Mouse (Mus musculus) 3134 (cell line): ENCODE results near the gene Bnip2.
A peak's percentile ranks its signal among the peaks of the same experiment; 100 is the strongest.

Source experiments
- DNase-seq: peaks from one replicate; pipeline ENCODE4 v3.0.0-alpha.2; 2011; ENCODE audit warnings: low spot score; ENCODE audit not compliant: insufficient read length; ENCODE audit errors: extremely low read depth

Gene Bnip2

DNA sequence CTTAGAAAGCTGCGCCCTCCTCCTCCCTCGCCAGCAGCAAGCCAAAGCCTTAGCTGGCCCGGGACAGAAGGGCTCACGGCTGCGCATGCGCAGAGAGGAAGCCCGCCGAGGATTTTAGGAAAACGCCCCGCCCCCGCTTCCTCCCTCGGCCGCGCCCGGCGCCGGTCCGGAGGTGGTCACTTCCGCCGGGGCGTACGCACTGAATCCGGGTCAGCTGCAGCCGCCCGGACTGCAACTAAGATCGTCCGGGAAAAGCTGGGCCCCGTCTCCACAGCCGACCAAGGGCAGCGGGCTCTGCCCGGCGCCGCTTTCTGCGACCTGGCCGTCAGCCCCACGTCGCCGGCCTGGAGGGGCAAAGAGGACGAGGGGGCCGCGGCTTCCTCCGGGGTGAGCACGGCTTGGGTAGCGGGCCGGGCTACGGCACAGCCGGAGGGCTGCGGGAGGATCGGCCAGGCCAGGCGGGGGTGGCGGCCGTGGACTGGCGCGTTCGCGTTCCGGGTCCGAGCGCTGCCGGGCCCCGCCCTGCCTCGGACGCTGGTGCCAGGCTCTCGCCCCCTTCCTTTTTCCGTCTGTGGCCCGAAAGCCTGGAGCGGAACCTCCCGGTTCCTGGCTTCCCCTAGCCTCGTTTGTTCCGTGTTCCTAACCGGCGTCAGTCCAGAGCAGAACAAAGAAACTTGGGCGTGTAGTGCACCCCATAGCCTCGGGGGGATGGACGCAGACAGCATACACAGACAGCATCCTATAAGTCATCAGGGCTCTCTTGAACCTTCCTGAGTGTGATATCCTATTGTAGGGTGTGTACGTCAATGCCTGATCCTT lies at the start of gene Bnip2:
TSS of gene Bnip2 (plus strand) at position 164 of the 819 bp plus-strand sequence.
- peak; percentile 95 for DNase-seq

DNA sequence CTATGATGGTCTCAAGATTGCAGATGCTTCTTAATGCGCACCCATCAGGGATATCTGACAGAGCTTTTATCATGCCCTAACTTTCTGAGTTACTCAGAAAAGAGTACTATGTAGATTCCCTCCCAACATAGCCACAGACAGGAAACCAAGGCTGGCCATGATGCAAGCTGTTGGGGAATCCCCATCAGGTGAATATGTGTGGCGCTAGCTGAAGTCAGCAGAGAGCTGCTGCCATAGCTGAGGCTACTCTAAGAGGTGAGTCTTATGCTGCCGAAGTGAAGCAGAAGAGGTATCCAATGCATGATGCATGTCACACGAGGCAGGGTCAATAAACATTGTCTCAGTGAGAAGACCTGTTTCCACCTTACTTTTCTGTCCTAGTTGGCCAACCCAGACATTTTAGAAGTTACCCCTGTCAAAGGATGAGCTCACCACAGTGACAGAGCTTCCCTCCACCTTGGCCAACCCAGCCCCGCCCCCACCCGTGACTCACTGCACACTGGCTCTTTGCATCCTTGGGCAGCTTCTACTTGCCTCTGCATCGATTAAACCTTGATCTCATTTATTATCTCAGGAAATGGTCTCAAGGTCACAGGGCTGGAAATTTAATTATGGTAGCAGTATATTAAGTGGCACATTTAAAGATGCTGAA lies 48.3 kb upstream of the Bnip2 start:
- no peak for DNase-seq

DNA sequence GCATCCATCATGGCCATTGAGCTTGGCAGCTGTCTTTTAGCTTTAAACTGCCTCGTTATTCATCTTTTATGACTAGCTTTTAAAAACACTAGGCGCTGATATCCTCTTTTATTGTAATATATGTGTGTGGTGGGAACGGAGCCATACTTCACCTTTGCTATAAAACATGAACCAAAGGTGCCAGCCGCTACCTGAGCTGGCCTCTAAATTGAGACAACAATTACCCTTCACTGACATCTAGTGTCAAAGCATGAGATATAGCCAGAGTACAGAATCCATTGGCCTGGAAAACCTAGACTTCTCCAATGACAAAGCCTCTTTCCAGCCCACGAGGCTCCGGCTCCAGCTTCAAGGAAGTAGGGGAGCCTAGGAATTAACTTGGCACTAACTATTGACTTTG lies 47.7 kb upstream of the Bnip2 start:
- DNase-seq, result no peak

DNA sequence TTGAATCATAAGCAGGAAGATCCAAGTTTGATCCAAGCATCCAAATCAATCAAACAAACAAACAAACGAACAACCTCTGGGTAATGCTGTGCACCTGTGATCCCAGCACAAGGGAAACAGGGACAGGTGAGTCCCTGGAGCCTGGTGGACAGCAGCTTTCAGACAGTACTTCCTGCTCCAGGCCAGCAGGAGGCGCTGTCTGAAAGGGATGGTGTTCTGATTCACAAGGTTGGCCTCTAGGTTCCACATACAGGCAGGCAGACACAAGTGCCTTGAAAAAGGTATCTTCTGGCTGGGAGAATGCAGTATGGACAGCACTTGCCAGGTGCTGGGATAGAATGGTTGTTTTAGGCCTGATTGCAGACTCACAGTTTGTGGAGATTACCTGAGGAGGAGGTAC lies 40.3 kb upstream of the Bnip2 start:
- DNase-seq, result peak; percentile 15

DNA sequence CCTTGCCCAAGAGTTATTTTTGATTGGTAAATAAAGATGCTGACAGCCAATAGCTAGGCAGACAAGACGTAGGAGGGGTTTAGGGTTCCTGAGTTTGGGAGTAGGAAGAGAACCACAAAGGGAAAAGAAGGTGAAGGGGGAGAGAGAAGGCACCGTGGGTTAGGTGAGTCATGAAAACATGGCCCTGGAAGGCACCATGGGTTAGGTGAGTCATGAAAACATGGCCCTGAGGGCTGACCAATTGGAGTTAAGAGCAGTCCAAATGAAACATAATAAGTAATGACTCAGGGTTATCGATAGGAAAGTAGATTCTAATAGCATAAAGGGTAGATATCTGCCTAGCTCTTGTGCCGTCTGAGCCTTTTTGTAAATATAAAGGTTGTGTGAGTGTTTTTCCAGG lies 39.6 kb upstream of the Bnip2 start:
- DNase-seq, result peak; percentile 31

DNA sequence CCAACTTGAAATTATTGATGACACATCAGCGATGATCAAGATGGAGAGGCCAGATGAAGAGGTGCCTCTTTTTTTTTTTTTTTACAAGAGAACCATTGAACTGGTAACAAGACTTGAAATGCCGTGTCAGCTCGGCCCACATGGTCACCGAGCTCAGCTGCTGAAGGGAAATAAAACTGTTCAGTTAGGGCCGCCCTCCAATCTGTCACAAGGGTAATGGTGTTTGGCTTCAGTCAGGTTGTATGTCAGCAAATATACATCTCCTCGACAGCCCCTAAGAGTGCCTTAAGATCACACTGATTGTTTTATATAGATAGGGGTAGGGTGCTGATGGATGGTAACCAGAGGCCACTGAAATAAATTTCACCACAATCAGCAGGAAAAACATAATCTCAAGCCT lies 28.3 kb upstream of the Bnip2 start:
- DNase-seq, result no peak

DNA sequence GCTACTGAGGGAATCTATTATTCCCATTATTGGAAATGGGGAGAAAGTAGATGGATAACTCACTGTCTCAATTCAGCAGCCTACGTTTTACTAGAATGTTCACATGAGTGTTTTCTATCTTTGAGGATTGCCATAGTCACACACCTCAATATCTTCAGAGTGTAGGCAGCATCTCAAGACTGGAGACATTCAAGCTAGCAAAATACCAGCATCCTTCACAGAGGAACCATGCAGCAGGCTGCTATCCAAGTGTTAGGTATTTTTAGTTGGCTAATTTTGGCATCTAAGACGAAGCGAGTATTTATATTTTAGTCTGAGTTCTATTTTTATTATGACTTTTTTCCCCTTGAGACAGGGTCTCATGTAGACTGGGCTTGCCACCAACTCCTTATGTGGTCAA lies 24.9 kb upstream of the Bnip2 start:
- no peak for DNase-seq

DNA sequence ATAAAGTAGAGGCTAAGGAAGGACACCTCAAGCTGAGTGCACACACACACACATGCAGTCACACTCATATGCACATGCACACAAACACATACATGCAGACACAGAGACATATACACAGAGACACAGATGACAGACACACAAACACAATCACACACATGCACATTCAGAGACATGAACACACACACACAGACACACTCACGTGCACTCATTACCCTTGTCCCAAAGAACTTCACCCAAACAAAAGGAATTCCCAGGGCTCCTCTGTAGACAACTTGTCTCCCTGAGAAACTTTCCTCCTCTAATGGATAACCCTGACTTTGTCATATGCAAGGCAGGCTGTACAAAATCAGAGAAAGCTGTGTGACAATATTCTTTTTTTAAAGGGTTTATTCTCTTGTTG lies 3.7 kb upstream of the Bnip2 start:
- no peak for DNase-seq

DNA sequence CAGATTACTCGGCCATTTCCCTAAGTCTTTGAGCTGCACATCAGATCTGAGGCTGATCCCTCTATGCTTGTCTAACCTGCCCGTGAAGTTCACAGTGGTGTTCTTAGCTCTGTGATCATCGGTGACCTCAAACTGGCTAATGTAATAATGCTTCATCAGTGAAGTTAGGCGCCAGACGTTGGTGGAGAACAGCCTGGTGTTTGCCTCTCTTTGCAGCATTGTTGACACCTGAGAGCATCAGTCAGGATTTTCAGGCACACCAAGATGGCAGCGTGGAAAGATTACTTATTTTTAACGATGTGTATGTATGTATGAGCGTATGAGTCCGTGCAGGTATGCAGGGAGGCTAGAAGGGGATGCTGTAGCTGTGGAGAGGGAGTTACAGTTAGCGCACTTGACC lies 3.2 kb upstream of the Bnip2 start:
- DNase-seq, result no peak

DNA sequence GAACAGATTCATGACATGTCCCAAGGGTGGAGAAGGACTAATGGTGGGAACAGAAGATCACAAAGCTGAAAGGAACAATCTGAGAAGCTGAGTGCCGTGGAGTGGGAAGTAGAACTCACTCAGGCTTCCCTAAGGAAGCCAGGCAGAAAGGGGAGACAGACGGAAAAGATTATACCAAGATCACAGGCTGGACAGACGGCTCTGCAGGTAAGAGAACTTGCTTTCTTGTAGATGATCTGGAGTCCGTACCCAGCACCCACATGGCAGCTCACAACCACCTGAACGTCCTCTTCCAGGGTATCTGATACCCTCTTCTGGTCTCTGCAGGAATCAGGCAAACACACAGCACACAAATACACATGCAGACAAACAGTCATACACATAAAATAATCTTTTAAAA lies 2.7 kb upstream of the Bnip2 start:
- no peak for DNase-seq

DNA sequence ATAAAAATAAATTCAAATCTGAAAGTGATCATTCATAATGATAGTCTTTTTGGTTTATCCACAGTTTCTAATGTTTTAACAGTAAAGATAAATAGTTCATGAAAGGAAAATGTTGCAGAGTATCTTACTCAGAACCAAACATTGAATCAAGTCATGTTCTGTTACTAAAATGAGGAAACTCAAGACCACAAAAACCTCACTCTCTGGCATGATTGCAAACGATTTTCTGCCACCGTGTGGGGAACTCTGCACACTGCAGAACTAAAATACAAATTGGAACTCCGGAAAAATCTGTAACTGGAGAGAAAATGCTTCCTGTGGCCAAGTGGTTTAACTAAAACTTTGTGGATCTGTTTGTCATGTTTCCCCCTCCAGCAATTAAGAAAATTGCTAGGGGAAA lies 1.7 kb upstream of the Bnip2 start:
- peak; percentile 45 for DNase-seq

DNA sequence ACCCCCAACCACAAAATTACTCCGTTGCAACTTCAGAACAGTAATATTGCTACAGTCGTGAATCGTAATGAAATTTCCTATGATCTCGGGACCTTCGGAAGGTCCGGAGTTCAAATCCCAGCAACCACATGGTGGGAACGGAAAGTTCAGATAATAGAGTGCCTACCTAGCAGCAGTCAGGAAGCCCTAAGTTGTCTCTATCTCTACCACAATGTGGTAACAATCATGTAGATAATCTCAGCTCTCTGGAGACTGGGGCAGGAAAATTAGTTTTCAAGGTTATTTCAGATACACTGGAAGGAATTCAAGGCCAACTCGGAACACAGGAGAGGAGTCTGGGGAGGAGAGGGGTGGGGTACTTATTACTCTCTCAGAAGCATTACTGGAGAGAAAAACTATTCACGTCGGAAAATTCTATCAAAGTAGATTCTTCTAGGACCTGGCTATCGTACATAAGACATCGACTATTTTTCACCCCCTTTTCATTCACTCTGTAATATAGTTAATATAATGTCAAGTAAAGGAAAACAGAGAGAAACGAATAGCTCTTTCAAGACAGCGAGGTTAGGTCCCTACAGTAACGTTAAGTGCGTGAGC lies 462 bp upstream of the Bnip2 start:
- no peak for DNase-seq

DNA sequence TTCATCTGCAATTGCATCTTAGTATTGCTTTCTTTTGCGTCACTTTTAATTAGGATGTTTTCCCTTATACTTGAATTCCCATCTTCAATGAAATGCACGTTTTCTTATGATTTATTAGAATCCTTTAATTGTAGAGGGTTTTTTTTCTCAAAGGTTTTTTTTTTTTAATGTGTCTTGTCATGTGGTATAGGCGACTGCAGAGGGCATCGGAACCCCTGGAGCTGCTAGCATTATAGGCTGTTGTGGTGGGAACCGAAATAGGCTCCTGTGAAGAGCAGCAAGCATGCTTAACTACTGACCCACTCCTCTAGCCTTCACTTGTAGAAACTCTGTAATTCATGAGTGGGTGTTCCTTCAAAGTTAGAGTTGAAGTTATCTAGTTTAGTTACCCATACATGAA lies 1.1 kb downstream of the Bnip2 start:
- no peak for DNase-seq

DNA sequence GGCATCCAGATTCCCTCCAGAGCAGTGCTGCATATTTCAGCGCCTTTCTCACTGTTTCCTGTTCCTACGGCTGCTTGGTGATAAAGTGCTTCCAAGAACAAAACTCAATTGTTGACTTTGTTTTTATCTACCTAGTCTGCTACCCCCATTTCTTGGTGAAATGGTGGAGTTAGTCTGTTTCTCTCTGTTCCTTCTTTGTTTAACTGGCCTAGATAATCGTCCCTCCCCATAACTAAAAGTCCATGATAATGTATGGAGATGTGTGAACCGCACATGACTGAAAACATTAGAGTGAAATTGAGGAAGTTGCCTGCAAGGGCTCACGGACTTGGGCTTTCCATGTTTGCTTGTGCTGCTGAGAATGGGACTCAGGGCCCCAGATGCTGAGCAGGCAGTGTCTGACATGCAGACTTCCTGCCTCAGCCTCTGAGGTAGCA lies 3.6 kb downstream of the Bnip2 start:
- no peak for DNase-seq

DNA sequence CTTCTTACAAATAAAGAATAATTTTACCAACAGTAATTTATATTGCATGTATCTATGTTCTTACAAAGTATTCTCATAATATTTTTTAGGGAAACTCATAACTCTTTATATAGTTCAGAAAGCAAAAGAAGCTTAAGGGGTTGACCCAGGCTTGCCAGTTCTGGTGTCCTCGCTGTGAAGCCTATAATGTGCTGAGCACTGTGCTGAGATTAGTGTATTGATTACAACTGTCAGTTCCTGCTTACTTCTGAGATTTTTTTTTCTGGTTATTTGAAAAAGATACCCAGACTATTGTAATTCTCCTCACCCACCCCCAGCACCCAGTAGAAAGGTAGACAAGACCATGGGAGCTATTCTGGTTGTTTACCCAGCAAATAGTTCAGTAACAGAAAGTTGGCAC lies 4.2 kb downstream of the Bnip2 start:
- DNase-seq, result no peak

DNA sequence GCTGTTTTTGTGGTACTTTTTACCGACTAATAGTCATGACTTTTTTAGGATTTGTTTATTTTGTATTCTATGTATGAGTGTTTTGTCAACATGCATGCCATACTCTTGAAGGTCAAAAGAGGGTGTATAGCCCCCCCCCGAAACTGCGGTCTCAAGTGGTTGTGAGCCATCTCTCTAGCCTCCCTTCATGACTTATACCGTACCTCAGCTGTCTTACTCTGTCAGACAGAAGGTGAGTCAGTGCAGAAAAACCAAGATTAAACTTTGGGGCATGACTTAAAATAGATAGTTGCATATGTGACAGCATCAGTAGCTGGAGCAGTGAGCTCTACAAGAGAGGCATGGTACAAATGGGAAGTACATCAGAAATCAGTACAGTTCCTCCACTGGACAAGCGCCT lies 5.3 kb downstream of the Bnip2 start:
- DNase-seq, result no peak

DNA sequence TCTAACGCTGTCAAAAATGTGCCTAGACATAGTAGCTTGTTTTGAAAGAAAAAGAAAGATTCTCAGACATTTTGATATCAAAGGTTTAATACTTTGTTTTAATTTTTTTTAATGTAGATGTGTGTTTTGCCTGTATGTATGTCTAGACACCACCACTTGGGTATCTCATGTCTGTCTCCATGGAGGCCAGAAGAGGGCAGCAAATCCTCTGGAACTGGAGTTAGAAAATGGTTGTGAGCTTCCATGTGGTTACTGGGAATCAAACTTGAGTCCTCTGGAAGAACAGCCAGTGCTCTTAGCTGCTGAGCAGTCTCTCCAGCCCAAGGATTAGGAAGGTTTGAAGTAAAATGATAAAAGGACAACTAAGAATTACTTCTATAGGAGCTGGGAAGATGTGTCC lies 10.1 kb downstream of the Bnip2 start:
- DNase-seq, result no peak

DNA sequence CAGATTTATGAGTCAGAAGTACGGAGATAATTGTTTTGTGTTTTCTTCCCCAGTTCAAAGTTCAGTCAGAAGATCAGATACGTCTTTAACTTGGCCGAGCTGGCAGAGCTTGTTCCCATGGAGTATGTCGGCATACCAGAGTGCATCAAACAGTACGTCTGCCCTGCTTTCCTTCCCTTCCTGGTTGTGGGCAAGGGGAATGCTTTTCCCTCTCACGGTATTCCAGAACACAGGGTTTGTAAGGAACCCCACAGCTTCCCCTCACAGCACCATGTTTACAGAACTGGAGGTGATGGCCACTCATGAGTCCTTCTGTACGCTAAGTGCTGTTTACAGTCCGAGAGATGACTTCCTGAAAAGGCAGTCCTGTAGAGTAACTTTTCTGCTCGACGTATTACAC lies 14.2 kb downstream of the Bnip2 start:
- no peak for DNase-seq

DNA sequence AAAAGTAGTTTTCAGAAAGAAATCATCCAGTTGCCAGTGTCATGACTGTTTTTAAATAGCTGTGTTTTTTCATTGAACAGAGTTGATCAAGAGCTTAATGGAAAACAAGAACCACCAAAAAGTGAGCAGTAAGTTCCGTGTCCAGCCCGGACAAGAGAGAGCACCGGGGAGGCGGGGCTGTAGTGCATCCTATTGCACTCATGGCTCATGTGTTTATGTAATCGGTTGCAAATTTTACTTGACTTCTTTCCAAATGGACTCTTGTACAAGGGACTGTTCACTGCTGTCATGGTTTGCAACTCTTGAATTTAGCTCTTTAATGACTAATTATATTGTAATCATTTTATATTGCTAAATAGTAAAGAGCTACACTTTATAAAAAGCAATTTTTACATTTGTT lies 17.7 kb downstream of the Bnip2 start:
- no peak for DNase-seq

DNA sequence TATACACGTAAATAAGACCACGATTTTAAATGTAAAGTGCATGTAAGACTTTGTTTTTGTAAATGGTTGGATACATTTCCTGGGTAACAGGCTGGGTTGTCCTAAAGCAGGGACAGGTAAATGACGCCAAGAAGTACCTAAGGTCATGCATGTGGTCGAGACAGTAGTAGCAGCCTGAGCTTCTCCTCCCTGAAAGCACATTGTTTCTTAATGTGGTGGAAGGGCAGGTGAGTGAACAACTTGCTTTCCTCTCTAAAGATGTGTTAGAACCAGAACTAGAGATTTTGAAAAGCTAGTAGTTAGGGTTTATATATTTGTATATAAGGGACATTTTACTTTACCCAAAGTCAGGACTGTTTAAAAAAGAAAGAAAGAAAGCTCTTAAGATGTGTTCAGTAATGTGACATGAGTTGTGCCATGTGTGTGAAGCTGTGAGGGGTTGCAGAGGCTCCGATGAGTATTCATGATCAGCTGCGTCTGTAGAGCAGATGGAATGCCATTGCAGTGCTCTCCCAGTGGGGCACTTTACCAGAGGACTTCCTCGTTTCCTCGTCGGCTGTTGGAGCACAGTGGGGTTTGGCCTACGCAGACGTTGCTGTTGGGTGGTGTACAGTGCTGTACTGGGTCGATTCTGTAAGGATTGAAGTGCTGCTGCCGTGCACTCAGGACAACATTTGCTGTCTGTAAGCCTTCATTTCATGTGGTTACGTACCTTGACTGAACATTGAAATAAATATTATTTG lies 18.4 kb downstream of the Bnip2 start:
- no peak for DNase-seq

DNA sequence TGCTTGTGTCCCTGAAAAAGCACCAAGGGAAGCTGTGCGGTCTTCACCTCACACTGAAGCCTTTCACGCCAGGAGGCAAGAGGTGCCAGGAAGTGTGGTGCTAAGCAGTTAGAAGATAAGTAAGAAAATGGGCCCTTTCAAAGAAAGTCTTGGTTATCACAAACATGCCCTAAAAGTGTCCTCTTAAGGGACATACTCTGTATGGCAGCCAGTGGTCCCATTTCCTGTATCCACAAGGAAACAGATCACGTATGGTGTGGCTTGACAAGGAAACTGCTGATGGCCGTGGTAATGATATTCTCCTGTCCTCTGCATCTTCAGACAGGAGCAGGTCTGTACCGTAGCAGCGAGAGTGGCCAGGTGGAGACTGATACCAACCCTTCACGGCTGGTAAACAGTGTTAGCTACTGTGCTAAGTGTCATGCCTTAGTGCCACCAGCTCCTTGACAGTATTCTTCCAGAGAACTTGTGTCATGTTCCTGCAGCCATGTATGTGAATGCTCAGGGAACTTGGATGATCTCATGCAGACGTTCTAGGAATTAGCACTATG lies 20.6 kb downstream of the Bnip2 start:
- no peak for DNase-seq
